Mouse (Mus musculus): ENCODE results near the gene Esrp2. TPM values are rescaled to one million over a fixed set of nuclear protein-coding genes. Genes with fewer than 3 reads are reported as not detected.
A peak's percentile ranks its signal among the peaks of the same experiment; 100 is the strongest.

Gene Esrp2
- polyA plus RNA-seq (2015; fragmentation: Nextera tagmentation; extraction: Ambion mirVana): 6.2 and 7.7 TPM in 2 replicates

- ATAC-seq (ENCODE audit: low read depth): peak; percentile 62
Measured at GRCm38 (mm10) chr8:106136156-106137130, at the start of gene Esrp2. TSS of gene Esrp2 (minus strand) at chr8:106136974.

GRCm38 (mm10) chr8:106186394-106186793 is 49.6 kb upstream of the Esrp2 start:
- Histone ChIP-seq H3K27ac (no peak overlapping the region), H3K36me3 (peaks cover 6% of the 10 kb centered on the region; the same call in 1 of the 2 replicates), H3K4me1 (replicated peaks) (peaks cover 21% of the 10 kb centered on the region), H3K9me3 (replicated peaks) (no peaks in the 10 kb centered on the region), H3K27me3 (no peaks in the 10 kb centered on the region), H3K4me2 (no peak overlapping the region), H3K9ac (no peak overlapping the region), H3K4me3 (replicated peaks) (no peak overlapping the region)
- ATAC-seq (ENCODE audit: low read depth) (no peak), DNase-seq (no peak)
- 82% methylated on average over 3 of the region's 3 CpGs for WGBS (ENCODE audit: insufficient replicate concordance)

More at GRCm38 (mm10) chr8:106136156-106137130, at the start of gene Esrp2:
- 1% methylated on average over 86 of the region's 86 CpGs for WGBS (ENCODE audit: insufficient replicate concordance)
- Histone ChIP-seq H3K4me2 (peak within 1 kb of the TSS; percentile 71), H3K9me3 (replicated peaks) (no peaks in the 10 kb centered on the region), H3K27me3 (peaks cover 81% of the 10 kb centered on the region), H3K36me3 (peaks cover 19% of the 10 kb centered on the region), H3K4me3 (replicated peaks) (peak within 1 kb of the TSS; percentile 61), H3K27ac (peak within 1 kb of the TSS; percentile 74), H3K4me1 (replicated peaks) (peaks cover 52% of the 10 kb centered on the region), H3K9ac (peak within 1 kb of the TSS; percentile 63)
- peak; percentile 37 for DNase-seq

DNA sequence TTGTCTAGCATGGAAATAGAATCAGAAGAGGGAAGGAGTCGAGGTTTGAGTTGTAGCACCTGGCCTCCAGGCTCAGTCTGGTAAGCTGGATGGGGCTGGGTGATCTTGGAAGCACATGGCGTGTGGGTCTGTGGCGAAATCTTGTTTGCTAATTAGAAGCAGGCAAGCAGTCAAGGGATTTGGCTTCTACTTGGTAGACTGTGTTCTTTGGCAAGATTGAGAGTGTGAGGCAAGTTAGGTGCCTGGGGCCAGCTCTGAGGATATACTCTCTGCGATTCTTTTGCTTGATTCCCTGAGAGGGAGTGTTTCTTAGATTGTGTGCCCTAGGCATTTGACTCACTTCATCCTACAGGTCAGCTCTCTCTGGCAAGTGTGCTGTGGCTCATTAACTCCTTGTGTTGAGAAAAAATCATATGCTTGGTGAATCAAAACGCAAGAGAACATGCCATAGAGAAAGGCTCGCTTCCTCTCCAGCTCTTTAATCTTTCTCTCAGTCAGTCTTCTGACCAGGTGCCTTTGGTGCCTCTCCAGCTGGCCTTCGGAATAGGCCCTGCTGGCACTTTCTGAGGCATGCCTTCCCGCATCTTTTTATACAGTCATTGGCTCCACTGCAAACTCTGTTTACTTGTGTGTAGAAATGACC is 49.0 kb upstream of the Esrp2 start:
- no peaks in the 10 kb centered on the region for H3K9me3 ChIP-seq (replicated peaks)
- H3K4me3 ChIP-seq (replicated peaks): no peak overlapping the region
- no peak overlapping the region for H3K4me2 ChIP-seq
- ATAC-seq (ENCODE audit: low read depth) (no peak), DNase-seq (no peak)
- H3K27ac ChIP-seq: no peak overlapping the region
- WGBS (ENCODE audit: insufficient replicate concordance): 76% methylated on average over 8 of the region's 8 CpGs
- H3K36me3 ChIP-seq: peaks cover 6% of the 10 kb centered on the region; the same call in 1 of the 2 replicates
- no peak overlapping the region for H3K9ac ChIP-seq
- peaks cover 14% of the 10 kb centered on the region for H3K4me1 ChIP-seq (replicated peaks)
- no peaks in the 10 kb centered on the region for H3K27me3 ChIP-seq

DNA sequence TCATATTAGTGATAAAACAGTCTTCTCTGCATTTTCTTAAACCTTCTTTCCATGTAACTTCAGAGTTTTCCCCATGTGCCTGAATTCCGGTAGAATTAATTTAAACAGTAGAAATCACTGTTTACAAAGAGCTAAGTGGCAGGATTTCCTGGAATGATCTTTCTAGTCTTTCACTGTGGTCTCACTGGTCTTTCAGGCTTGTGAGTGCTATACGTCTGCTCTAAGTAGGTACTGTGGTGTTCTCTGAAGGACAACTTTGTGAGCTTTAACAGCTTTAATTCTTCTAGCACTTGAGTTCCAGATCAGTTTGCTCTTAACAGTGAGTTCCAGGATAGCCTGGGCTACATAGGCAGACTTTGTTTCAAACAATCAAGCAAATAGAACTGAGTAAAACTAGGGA is 41.7 kb upstream of the Esrp2 start:
- ATAC-seq (ENCODE audit: low read depth) (no peak), DNase-seq (no peak)
- Histone ChIP-seq H3K27me3 (no peaks in the 10 kb centered on the region), H3K36me3 (0 out of 2 replicates have a peak, but pooled peaks cover 4% of the 10 kb centered on the region), H3K9ac (no peak overlapping the region), H3K4me1 (replicated peaks) (peaks cover 13% of the 10 kb centered on the region), H3K9me3 (replicated peaks) (no peaks in the 10 kb centered on the region), H3K4me3 (replicated peaks) (no peak overlapping the region), H3K4me2 (no peak overlapping the region), H3K27ac (no peak overlapping the region)
- 78% methylated on average over 2 of the region's 2 CpGs for WGBS (ENCODE audit: insufficient replicate concordance)

- Histone ChIP-seq H3K9me3 (replicated peaks) (no peaks in the 10 kb centered on the region), H3K36me3 (0 out of 2 replicates have a peak, but pooled peaks cover 4% of the 10 kb centered on the region), H3K4me3 (replicated peaks) (no peak overlapping the region), H3K4me1 (replicated peaks) (peaks cover 13% of the 10 kb centered on the region), H3K4me2 (no peak overlapping the region), H3K27me3 (no peaks in the 10 kb centered on the region), H3K9ac (no peak overlapping the region), H3K27ac (no peak overlapping the region)
- ATAC-seq (ENCODE audit: low read depth): no peak
- no peak for DNase-seq
- 67% methylated on average over 1 of the region's 1 CpGs for WGBS (ENCODE audit: insufficient replicate concordance)
Measured at GRCm38 (mm10) chr8:106177594-106177993, 40.8 kb upstream of the Esrp2 start.

DNA sequence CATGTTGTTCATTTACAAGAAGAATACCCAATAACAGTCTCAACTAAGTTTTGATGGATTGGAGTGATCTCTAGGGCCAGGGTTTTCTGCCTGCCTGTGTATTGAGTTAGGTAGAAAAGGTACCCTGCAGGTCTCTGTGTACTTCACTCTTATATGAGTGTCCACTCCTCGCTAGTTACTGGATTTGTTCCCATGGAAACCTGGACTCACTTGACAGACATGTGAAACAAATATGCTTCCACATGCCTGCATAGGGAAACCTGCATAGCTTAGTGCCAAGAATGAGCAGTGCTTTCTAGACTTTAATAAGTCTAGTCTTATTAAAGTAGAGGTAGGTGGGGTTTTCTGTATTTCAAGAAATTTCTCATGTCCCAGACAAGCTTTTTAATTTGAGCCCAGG is 40.1 kb upstream of the Esrp2 start:
- Histone ChIP-seq H3K9ac (no peak overlapping the region), H3K4me3 (replicated peaks) (no peak overlapping the region), H3K9me3 (replicated peaks) (no peaks in the 10 kb centered on the region), H3K27me3 (no peaks in the 10 kb centered on the region), H3K36me3 (0 out of 2 replicates have a peak, but pooled peaks cover 4% of the 10 kb centered on the region), H3K4me1 (replicated peaks) (peaks cover 13% of the 10 kb centered on the region), H3K4me2 (no peak overlapping the region), H3K27ac (no peak overlapping the region)
- ATAC-seq (ENCODE audit: low read depth) (no peak), DNase-seq (no peak)
- WGBS (ENCODE audit: insufficient replicate concordance): 58% methylated on average over 1 of the region's 1 CpGs

DNA sequence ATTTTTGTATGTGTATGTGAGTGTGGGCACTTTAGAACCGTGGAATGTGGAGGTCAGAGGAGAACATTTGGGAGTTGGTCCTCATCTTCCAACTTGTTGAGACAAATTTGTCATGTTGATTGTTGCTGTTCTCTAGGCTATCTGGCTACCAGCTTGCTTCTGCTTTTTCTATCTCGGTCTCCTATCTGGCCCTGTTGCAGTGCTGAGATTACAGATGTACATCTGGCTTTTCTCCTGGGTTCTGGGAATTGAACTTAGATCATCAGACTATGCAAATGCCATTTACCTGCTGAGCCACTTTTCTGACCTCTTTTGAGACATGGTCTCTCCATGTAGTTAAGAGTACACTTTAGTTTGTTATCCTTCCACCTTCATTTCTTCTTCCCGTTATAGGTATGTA is 36.8 kb upstream of the Esrp2 start:
- Histone ChIP-seq H3K4me1 (replicated peaks) (peaks cover 30% of the 10 kb centered on the region), H3K4me2 (no peak overlapping the region), H3K36me3 (no peaks in the 10 kb centered on the region), H3K9ac (no peak overlapping the region), H3K27ac (no peak overlapping the region), H3K9me3 (replicated peaks) (no peaks in the 10 kb centered on the region), H3K4me3 (replicated peaks) (no peak overlapping the region), H3K27me3 (no peaks in the 10 kb centered on the region)
- DNase-seq (no peak), ATAC-seq (ENCODE audit: low read depth) (no peak)
- 52% methylated on average over 3 of the region's 3 CpGs for WGBS (ENCODE audit: insufficient replicate concordance)

GRCm38 (mm10) chr8:106169934-106170480 is 33.2 kb upstream of the Esrp2 start:
- H3K9me3 ChIP-seq (replicated peaks): no peaks in the 10 kb centered on the region
- H3K36me3 ChIP-seq: no peaks in the 10 kb centered on the region
- DNase-seq (no peak), ATAC-seq (ENCODE audit: low read depth) (no peak)
- peak overlapping the region; percentile 100 for H3K4me2 ChIP-seq
- peak overlapping the region; percentile 79 for H3K4me3 ChIP-seq (replicated peaks)
- H3K27me3 ChIP-seq: 0 out of 2 replicates have a peak, but pooled peaks cover 10% of the 10 kb centered on the region
- H3K4me1 ChIP-seq (replicated peaks): peaks cover 27% of the 10 kb centered on the region
- 34% methylated on average over 6 of the region's 6 CpGs for WGBS (ENCODE audit: insufficient replicate concordance)
- H3K9ac ChIP-seq: peak overlapping the region; percentile 80
- no peak overlapping the region for H3K27ac ChIP-seq

DNA sequence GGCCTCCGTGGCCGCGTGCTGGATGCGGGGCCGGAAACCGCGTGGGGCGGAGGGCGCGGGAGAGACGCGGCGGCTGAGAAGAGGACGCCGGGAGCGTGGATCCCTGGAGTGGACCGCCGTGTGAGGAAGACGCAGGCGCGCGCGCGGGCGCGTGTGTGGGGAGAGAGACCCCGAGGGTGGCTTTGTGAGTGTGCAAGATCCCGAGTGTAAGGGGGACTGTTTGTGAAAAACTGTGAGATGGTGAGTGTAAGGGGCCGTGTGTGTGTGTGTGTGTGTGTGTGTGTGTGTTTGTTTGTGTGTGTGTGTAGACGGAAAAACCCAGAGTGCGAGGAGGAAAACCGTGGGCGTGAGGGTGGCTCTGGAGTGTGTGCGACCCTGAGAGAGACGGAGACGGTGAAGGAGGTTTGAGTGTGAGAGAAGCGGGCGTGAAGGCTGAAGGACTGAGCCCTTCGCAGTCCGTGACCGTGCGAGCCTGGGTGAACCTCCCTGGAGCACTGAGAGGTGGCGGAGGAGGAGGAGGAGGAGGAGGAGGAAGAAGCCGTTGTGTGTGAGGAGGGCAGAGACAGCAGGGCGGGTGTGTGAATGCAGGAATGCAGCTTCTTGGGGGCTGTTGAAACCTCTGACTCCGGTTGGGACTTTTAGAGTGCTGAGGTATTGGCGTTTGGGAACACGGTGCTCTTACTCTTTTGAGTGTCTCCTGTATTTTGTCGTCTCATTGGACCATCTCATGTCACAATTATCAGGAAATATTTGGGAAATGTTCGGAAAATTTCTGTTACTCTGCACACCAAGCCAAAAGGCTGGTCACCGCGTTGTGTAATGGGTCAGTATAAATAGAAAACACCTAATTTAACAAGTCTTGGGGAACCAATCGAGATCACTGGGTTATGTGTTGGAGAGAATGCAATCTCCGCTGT is 32.5 kb upstream of the Esrp2 start:
- peak overlapping the region; percentile 100 for H3K4me2 ChIP-seq
- H3K9me3 ChIP-seq (replicated peaks): no peaks in the 10 kb centered on the region
- H3K4me3 ChIP-seq (replicated peaks): peak overlapping the region; percentile 79
- H3K4me1 ChIP-seq (replicated peaks): peaks cover 27% of the 10 kb centered on the region
- DNase-seq: peak; percentile 43
- 0 out of 2 replicates have a peak, but pooled peaks cover 10% of the 10 kb centered on the region for H3K27me3 ChIP-seq
- WGBS (ENCODE audit: insufficient replicate concordance): 1% methylated on average over 54 of the region's 54 CpGs
- H3K27ac ChIP-seq: peak overlapping the region; percentile 74
- peak overlapping the region; percentile 80 for H3K9ac ChIP-seq
- ATAC-seq (ENCODE audit: low read depth): peak; percentile 56
- no peaks in the 10 kb centered on the region; the same call in 1 of the 2 replicates for H3K36me3 ChIP-seq

- ATAC-seq (ENCODE audit: low read depth): peak; percentile 92
- Histone ChIP-seq H3K4me3 (replicated peaks) (peak within 1 kb of the TSS; percentile 79), H3K4me1 (replicated peaks) (peaks cover 27% of the 10 kb centered on the region), H3K27ac (peak within 1 kb of the TSS; percentile 77), H3K36me3 (peaks cover 7% of the 10 kb centered on the region), H3K9me3 (replicated peaks) (no peaks in the 10 kb centered on the region), H3K4me2 (peak within 1 kb of the TSS; percentile 100), H3K27me3 (0 out of 2 replicates have a peak, but pooled peaks cover 10% of the 10 kb centered on the region), H3K9ac (peak within 1 kb of the TSS; percentile 80)
- under 1% methylated on average over 56 of the region's 59 CpGs for WGBS (ENCODE audit: insufficient replicate concordance)
- DNase-seq: peak; percentile 79
Measured at GRCm38 (mm10) chr8:106168356-106169016, 31.7 kb upstream of the Esrp2 start, which contains the start of gene Slc7a6. TSS of gene Slc7a6 (plus strand) at chr8:106168857.
